Mouse (Mus musculus): ENCODE measurements around the gene Mast4. TPM values are rescaled to one million over a fixed set of nuclear protein-coding genes. Genes with fewer than 3 reads are reported as not detected.

Gene Mast4
- polyA plus RNA-seq, 1 experiment from 2014 or later, result 33.0 TPM

DNA sequence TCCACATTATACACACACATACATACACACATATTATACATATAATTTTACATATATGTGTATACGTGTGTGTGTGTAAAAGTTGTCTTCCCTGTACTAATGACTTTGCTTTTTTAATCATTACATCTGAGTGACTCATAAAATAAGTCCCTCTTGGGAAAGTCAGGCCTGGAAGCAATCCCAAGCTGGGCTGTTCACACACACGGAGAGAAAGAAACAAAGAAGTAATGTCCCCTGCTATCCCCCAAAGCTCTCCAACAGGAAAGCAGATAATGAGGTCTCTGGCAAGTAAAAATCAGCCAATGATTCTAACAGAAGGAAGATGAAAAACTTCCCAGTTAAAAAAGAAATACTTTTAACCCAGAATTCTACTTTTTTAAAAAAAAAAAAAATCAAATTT lies 114.3 kb downstream of the Mast4 start:
- Histone ChIP-seq H3K36me3 (ENCODE audit: control insufficient read depth, insufficient read depth, low read length) (no peaks in the 10 kb centered on the region), H3K4me1 (ENCODE audit: control insufficient read depth, insufficient read depth, low read length) (no peaks in the 10 kb centered on the region), H3K27ac (ENCODE audit: low read depth, low read length) (no peak overlapping the region), H3K4me2 (ENCODE audit: low read depth, low read length) (no peak overlapping the region), H3K27me3 (ENCODE audit: control insufficient read depth, insufficient read depth, low read length) (no peaks in the 10 kb centered on the region), H3K9me3 (ENCODE audit: control insufficient read depth, low read length) (no peaks in the 10 kb centered on the region), H3K9ac (replicated peaks; ENCODE audit: low read depth, low read length) (no peak overlapping the region), H3K4me3 (ENCODE audit: low read depth, low read length) (no peak overlapping the region)
- WGBS, result 37% methylated on average over 2 of the region's 2 CpGs
- ATAC-seq (ENCODE audit: low read depth), result no peak

DNA sequence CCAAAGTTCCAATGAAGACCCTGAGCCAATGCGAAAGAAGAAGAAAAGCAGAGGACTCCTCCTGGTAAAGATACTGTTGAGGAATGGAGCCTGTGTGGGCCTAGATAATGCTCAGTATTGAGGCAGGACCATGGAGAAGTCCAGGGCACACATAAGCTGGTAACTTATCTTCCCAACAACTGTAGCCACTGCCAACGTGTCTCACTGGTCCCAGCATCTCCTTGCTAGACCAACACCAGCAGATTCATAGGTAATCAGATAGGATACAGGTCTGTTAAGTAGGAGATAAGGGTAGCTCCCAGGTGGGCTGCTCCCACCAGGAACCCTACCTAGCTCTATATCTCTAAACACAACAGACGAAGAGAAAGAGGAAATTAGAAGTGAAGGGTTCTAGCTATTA lies 116.8 kb downstream of the Mast4 start:
- Histone ChIP-seq H3K9ac (replicated peaks; ENCODE audit: low read depth, low read length) (no peak overlapping the region), H3K36me3 (ENCODE audit: control insufficient read depth, insufficient read depth, low read length) (no peaks in the 10 kb centered on the region), H3K4me2 (ENCODE audit: low read depth, low read length) (no peak overlapping the region), H3K27me3 (ENCODE audit: control insufficient read depth, insufficient read depth, low read length) (no peaks in the 10 kb centered on the region), H3K9me3 (ENCODE audit: control insufficient read depth, low read length) (no peaks in the 10 kb centered on the region), H3K4me1 (ENCODE audit: control insufficient read depth, insufficient read depth, low read length) (no peaks in the 10 kb centered on the region), H3K27ac (ENCODE audit: low read depth, low read length) (no peak overlapping the region), H3K4me3 (ENCODE audit: low read depth, low read length) (no peak overlapping the region)
- WGBS, result 89% methylated on average over 3 of the region's 3 CpGs
- ATAC-seq (ENCODE audit: low read depth), result no peak

DNA sequence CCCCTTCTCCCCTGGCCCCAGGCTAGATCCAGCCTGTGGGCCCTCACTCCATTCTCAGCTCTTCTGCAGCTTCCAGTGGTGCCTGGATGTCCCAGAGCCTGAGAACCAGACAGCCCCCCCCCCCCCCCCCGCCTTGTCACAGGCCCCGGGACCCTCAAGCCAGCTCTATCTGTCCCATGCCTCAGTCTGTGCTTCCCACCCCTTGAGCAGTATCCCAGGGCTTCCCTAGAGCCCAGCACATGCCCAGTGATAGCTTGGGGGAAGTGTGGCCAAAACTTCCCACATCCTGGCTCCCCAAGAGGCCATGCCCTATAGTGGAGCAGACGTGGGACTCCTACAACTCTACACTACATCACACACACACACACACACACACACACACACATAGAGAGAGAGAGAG lies 119.8 kb downstream of the Mast4 start:
- whole genome bisulfite sequencing, result 89% methylated on average over 3 of the region's 3 CpGs
- Histone ChIP-seq H3K9me3 (ENCODE audit: control insufficient read depth, low read length) (no peaks in the 10 kb centered on the region), H3K27me3 (ENCODE audit: control insufficient read depth, insufficient read depth, low read length) (no peaks in the 10 kb centered on the region), H3K4me3 (ENCODE audit: low read depth, low read length) (no peak overlapping the region), H3K9ac (replicated peaks; ENCODE audit: low read depth, low read length) (no peak overlapping the region), H3K27ac (ENCODE audit: low read depth, low read length) (no peak overlapping the region), H3K4me2 (ENCODE audit: low read depth, low read length) (no peak overlapping the region), H3K36me3 (ENCODE audit: control insufficient read depth, insufficient read depth, low read length) (no peaks in the 10 kb centered on the region), H3K4me1 (ENCODE audit: control insufficient read depth, insufficient read depth, low read length) (0 out of 2 replicates have a peak, but pooled peaks cover 2% of the 10 kb centered on the region)
- ATAC-seq (ENCODE audit: low read depth), result no peak

DNA sequence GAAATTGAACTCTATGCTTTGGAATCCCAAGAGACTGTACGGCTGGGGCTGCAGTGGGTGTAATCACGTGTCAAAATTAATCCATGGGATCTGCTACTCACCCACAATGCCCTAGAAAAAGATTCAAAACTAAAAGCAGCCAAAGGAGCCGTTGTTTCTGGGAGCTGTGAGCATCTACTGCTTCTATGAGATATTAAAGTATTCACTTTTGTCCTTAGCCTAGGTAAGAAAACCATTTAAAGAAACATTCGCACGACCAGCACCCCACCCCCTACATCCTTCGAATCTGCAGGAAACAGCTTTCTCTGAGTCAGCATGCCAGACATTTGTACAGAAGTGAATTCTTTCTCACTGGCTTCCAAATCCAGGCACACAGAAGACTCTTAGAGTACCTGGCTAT lies 122.3 kb downstream of the Mast4 start:
- 79% methylated on average over 6 of the region's 6 CpGs for WGBS
- 0 out of 2 replicates have a peak, but pooled peaks cover 2% of the 10 kb centered on the region for H3K4me1 ChIP-seq (ENCODE audit: control insufficient read depth, insufficient read depth, low read length)
- no peak overlapping the region for H3K9ac ChIP-seq (replicated peaks; ENCODE audit: low read depth, low read length)
- no peak for ATAC-seq (ENCODE audit: low read depth)
- no peaks in the 10 kb centered on the region for H3K9me3 ChIP-seq (ENCODE audit: control insufficient read depth, low read length)
- no peak overlapping the region for H3K4me3 ChIP-seq (ENCODE audit: low read depth, low read length)
- no peak overlapping the region for H3K4me2 ChIP-seq (ENCODE audit: low read depth, low read length)
- H3K27ac ChIP-seq (ENCODE audit: low read depth, low read length), result no peak overlapping the region
- no peaks in the 10 kb centered on the region for H3K36me3 ChIP-seq (ENCODE audit: control insufficient read depth, insufficient read depth, low read length)
- no peaks in the 10 kb centered on the region for H3K27me3 ChIP-seq (ENCODE audit: control insufficient read depth, insufficient read depth, low read length)

DNA sequence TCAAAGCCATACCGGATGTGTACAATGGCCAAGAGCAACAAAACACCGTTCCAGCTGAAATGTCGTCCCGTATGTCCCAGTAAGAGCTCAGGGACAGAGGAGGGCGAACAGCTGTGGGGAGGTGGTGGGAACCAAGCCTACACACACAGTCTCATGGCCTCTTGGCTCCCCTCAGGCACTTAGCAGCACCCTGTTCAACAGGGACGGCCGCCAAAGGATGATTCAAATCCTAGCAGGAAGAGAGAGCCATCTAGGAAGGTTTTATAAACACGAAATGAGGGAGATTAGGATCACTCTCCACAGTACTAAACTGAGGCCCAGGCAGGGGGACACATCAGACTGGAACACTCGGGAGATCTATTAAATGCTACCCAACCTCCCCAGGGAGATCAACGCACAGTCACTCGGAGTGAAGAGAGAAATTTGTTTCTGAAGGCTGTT lies 122.8 kb downstream of the Mast4 start:
- WGBS, result 77% methylated on average over 11 of the region's 11 CpGs

DNA sequence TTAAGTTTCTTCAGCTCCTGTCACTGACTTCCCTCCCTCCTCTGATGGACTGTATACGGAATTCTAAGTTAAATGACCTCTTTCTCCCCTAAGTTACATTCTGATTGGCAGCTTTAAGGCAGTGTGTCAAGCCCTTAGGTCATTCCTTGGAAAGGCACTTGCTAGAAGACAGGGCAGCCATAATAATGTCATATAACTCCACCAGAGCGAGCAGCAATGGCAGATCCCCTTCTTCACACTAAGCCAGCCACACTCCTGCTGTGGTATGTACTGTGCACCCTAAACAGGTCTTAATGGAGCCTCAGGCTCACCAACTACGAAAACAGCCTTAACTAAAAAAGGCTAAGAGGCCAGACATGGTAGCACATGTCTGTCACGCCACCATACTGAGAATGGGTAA lies 123.6 kb downstream of the Mast4 start:
- no peaks in the 10 kb centered on the region for H3K27me3 ChIP-seq (ENCODE audit: control insufficient read depth, insufficient read depth, low read length)
- 0 out of 2 replicates have a peak, but pooled peaks cover 2% of the 10 kb centered on the region for H3K4me1 ChIP-seq (ENCODE audit: control insufficient read depth, insufficient read depth, low read length)
- H3K27ac ChIP-seq (ENCODE audit: low read depth, low read length), result no peak overlapping the region
- H3K36me3 ChIP-seq (ENCODE audit: control insufficient read depth, insufficient read depth, low read length), result no peaks in the 10 kb centered on the region
- H3K4me3 ChIP-seq (ENCODE audit: low read depth, low read length), result no peak overlapping the region
- no peak for ATAC-seq (ENCODE audit: low read depth)
- H3K9me3 ChIP-seq (ENCODE audit: control insufficient read depth, low read length), result no peaks in the 10 kb centered on the region
- H3K4me2 ChIP-seq (ENCODE audit: low read depth, low read length), result no peak overlapping the region
- 74% methylated on average over 4 of the region's 4 CpGs for WGBS
- H3K9ac ChIP-seq (replicated peaks; ENCODE audit: low read depth, low read length), result no peak overlapping the region

More for the DNA sequence above, 122.8 kb downstream of the Mast4 start:
- Histone ChIP-seq H3K27me3 (ENCODE audit: control insufficient read depth, insufficient read depth, low read length) (no peaks in the 10 kb centered on the region), H3K4me2 (ENCODE audit: low read depth, low read length) (no peak overlapping the region), H3K36me3 (ENCODE audit: control insufficient read depth, insufficient read depth, low read length) (no peaks in the 10 kb centered on the region), H3K27ac (ENCODE audit: low read depth, low read length) (no peak overlapping the region), H3K9ac (replicated peaks; ENCODE audit: low read depth, low read length) (no peak overlapping the region), H3K9me3 (ENCODE audit: control insufficient read depth, low read length) (no peaks in the 10 kb centered on the region), H3K4me1 (ENCODE audit: control insufficient read depth, insufficient read depth, low read length) (0 out of 2 replicates have a peak, but pooled peaks cover 2% of the 10 kb centered on the region), H3K4me3 (ENCODE audit: low read depth, low read length) (no peak overlapping the region)
- no peak for ATAC-seq (ENCODE audit: low read depth)

DNA sequence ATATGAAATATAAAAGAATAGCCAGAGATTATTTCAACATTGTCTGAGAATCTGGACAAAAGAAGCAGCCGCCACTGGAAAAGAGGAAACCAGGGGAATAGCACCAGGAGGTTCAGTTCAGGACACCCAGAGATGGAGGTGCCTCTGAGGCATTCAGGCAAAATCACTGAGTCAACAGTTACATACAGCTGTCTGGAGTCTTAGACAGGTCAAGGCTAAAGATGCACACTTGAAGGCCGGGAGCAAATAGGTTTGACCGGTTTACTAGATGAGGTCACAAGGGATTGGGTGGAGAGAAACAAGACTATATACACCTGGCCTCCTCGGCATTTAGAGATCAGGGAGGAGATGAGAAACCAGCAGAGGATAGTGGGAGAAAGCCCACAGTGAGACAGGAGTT lies 127.1 kb downstream of the Mast4 start:
- no peak overlapping the region for H3K4me2 ChIP-seq (ENCODE audit: low read depth, low read length)
- no peak overlapping the region for H3K9ac ChIP-seq (replicated peaks; ENCODE audit: low read depth, low read length)
- 90% methylated on average over 4 of the region's 4 CpGs for WGBS
- no peaks in the 10 kb centered on the region for H3K27me3 ChIP-seq (ENCODE audit: control insufficient read depth, insufficient read depth, low read length)
- no peaks in the 10 kb centered on the region for H3K9me3 ChIP-seq (ENCODE audit: control insufficient read depth, low read length)
- H3K4me3 ChIP-seq (ENCODE audit: low read depth, low read length), result no peak overlapping the region
- H3K27ac ChIP-seq (ENCODE audit: low read depth, low read length), result no peak overlapping the region
- H3K4me1 ChIP-seq (ENCODE audit: control insufficient read depth, insufficient read depth, low read length), result 0 out of 2 replicates have a peak, but pooled peaks cover under 1% of the 10 kb centered on the region
- no peaks in the 10 kb centered on the region for H3K36me3 ChIP-seq (ENCODE audit: control insufficient read depth, insufficient read depth, low read length)
- ATAC-seq (ENCODE audit: low read depth), result no peak

DNA sequence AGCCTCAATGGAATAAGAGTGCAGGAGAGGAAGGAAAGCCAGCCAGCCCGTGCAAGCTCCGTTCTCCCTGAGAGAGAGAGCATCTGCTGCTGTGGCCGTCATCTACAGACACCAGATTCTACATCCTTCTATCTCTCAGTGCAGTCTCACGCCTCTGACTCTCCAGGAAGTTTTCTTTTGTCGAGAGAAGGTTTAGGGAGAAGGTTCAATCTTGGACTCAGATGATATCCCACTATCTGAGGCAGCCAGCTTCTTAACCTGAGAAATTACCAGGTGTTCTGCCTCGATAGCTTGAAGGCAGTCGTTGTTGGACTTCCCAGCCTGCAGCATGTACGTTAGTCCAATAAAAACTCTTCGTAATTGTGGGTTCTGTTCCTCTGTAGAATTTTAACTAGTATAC lies 127.7 kb downstream of the Mast4 start:
- 80% methylated on average over 9 of the region's 9 CpGs for WGBS
- no peak for ATAC-seq (ENCODE audit: low read depth)
- H3K27me3 ChIP-seq (ENCODE audit: control insufficient read depth, insufficient read depth, low read length), result no peaks in the 10 kb centered on the region

DNA sequence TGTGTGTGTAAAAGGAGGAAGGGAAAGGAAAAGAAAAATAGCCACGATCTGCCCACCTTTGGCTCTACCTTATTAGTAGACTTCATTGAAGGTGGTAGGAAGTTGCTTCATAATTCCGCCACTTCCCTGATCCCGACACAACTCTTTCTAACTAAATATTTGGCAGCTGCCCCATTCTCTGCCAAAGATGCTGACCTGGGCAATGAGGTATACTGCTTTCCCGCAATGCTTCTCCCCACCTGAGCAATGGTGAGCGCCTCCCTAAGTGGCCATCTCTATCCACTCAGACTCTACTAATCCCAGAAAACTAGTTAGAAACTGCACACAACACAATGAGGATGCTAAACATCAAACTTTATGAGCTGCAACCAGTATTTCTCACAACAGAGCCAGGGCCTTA lies 129.1 kb downstream of the Mast4 start:
- no peak for ATAC-seq (ENCODE audit: low read depth)
- no peak overlapping the region for H3K4me3 ChIP-seq (ENCODE audit: low read depth, low read length)
- no peak overlapping the region for H3K27ac ChIP-seq (ENCODE audit: low read depth, low read length)
- no peaks in the 10 kb centered on the region for H3K27me3 ChIP-seq (ENCODE audit: control insufficient read depth, insufficient read depth, low read length)
- 95% methylated on average over 5 of the region's 5 CpGs for WGBS
- H3K36me3 ChIP-seq (ENCODE audit: control insufficient read depth, insufficient read depth, low read length), result no peaks in the 10 kb centered on the region
- H3K4me1 ChIP-seq (ENCODE audit: control insufficient read depth, insufficient read depth, low read length), result no peaks in the 10 kb centered on the region
- H3K4me2 ChIP-seq (ENCODE audit: low read depth, low read length), result no peak overlapping the region
- no peak overlapping the region for H3K9ac ChIP-seq (replicated peaks; ENCODE audit: low read depth, low read length)
- H3K9me3 ChIP-seq (ENCODE audit: control insufficient read depth, low read length), result no peaks in the 10 kb centered on the region

More for the DNA sequence above, 127.7 kb downstream of the Mast4 start:
- H3K9ac ChIP-seq (replicated peaks; ENCODE audit: low read depth, low read length), result no peak overlapping the region
- no peak overlapping the region for H3K4me3 ChIP-seq (ENCODE audit: low read depth, low read length)
- no peaks in the 10 kb centered on the region for H3K36me3 ChIP-seq (ENCODE audit: control insufficient read depth, insufficient read depth, low read length)
- H3K4me2 ChIP-seq (ENCODE audit: low read depth, low read length), result no peak overlapping the region
- H3K27ac ChIP-seq (ENCODE audit: low read depth, low read length), result no peak overlapping the region
- no peaks in the 10 kb centered on the region for H3K9me3 ChIP-seq (ENCODE audit: control insufficient read depth, low read length)
- no peaks in the 10 kb centered on the region for H3K4me1 ChIP-seq (ENCODE audit: control insufficient read depth, insufficient read depth, low read length)
